Mouse (Mus musculus) NIH3T3 (cell line): ENCODE results near the gene Spg11.
A peak's percentile ranks its signal among the peaks of the same experiment; 100 is the strongest.
"Not testable (repeated sequence)": the region's sequence is repeated elsewhere in the genome, so short reads cannot be mapped to it uniquely, and the experiment has no call there.

Experiments used
- DNase-seq: peaks from one replicate; pipeline ENCODE4 v3.0.0-alpha.2; 2012; ENCODE audit warnings: low read depth

Gene Spg11

GRCm38 (mm10) chr2:122145756-122146155, 27.6 kb upstream of the Spg11 start:
- no peak for DNase-seq

DNA sequence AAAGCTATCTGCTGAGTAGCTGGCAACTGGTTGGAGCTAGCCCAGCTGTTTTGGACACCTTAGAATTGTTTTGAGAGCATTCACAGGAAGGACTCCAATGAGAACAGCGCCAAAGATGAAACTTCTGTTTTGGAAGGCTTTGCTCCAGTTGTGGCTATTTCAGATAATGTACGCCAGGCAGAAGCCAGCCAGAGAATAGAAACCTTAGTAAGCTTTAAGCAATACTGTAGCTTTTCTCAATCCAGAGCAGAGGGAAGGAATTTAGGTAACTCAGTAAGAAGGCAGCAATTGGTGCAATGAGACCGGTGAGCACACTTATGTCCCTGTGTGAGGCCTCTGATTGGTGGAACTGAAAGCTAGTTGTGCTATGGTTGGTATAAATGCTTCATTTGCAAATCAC, 24.9 kb upstream of the Spg11 start:
- DNase-seq, result no peak

DNA sequence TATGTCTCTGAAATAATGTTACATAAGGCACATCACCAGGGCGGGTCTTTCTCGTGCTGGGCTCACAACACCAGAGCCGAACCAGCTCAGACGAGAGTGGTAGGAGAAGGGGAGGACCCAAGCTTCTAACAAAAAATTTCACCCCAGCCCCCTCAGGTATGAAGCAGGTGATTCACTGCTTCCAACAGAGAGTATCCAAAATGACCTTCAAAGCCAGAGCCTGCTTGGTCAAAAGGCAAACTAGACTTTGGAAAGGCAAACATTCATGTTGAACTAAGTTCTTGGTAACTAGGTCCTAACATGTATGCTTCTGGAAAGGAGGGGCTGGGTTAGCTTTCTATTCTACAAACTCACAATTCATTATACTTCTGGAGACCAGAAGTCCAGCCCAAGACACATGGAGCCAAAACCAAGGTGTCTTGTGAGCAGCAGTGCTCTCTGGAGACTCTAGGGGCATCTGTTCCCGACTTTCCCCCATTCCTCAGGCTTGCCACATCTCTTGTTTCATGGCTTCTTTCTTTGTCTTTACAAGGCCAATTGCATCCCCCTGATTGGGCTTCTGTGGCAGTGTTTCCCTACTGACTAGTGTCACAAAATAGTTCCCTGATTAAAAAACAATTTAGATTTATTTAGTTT, 23.3 kb upstream of the Spg11 start:
- DNase-seq, result no peak

DNA sequence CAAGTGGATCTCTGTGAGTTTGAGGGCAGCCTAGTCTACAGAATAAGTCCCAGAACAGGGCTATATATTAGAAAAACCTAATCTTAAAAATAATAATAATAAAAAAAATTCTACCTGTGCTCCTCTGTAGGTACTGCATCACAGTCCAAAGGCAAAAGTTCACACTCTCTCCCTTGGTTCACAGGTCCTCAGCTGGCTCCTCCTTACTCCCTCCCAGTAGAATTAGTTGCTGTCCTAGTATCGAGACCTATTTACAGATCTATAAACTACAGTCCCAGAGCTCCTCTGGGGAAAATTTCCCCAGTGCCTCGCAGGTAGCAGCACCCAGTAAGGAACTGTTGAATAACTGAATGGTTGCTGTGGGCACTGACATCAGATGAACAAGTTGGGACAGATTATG, 22.6 kb upstream of the Spg11 start:
- DNase-seq, result no peak

DNA sequence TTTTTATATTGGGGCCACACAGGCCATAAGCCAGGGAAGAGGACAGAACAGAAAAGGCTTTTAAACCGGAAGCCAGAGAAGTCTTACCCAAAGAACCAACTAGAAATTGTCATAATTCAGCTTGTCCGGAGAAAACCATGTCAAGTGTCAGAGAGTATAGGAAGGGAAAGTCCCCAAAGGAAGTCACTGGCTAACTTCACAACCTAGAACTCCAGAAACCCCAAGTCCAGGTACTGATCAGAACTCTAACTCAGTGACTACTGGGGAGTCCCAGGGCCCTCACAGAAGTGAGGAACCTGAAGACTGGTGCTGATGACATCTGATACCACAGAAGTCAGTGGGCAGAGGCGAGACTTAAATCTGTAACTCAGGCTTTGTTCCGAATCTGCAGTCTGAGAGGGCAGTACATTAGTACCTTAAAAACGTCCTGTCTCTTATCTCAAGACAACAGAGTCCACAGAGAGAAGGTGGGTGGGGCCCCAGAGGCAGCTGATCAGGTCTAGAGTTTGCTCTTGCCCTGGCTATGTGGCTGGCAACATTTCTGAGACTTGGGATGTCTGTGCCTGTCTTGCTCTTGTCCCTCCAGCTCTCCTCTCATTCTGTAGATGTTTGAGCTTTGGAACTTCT, 19.8 kb upstream of the Spg11 start:
- no peak for DNase-seq

DNA sequence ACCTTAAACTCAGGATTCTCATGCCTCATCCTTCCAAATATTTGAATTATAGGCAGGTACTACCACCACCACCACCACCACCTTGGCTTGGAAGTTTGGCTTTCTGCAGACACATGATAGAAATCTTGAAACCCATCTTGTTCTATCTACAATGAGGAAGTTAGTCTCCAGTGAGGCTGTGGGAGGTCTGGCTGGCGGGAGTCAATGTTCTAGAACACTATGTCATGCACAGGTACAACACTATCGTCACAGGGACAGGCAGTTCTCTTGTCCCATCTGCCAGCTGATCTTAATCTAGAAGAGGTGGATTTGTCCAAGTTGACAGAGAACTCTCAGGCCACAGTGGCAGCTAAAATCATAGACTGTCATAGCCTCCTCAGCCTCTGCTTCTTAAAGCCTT, 14.4 kb upstream of the Spg11 start:
- no peak for DNase-seq

GRCm38 (mm10) chr2:122132078-122132477, 13.9 kb upstream of the Spg11 start:
- no peak for DNase-seq

- DNase-seq, result peak; percentile 55
Observed at GRCm38 (mm10) chr2:122127635-122128034, 9.4 kb upstream of the Spg11 start.

- no peak for DNase-seq
Observed at GRCm38 (mm10) chr2:122126765-122127347, 8.7 kb upstream of the Spg11 start.

- no peak for DNase-seq
Observed at GRCm38 (mm10) chr2:122125680-122126572, 7.7 kb upstream of the Spg11 start.

- peak; percentile 16 for DNase-seq
Observed at GRCm38 (mm10) chr2:122116888-122117287, 1.3 kb downstream of the Spg11 start.

GRCm38 (mm10) chr2:122109714-122110113, 8.5 kb downstream of the Spg11 start:
- no peak for DNase-seq

DNA sequence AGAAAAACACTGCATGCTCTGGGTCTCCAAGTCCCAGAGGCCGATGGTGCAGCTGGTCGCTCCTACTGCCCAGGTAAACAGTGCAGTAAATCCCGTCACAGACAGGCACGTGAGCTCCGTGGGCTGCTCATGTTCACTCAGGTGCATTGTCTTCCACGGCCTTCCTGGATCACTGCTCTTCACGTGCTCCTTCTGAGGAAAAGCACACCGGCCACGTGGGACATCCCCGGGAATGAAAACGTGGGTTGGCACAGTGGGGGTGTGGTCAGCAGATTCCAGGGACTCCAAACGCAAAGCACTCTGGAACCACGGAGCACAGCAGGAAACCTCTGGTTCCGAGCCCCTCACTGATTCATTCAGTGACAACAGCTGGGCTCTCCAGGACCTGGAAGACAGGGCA, 10.1 kb downstream of the Spg11 start:
- DNase-seq, result no peak

- DNase-seq, result peak; percentile 47
Observed at GRCm38 (mm10) chr2:122102070-122102469, 16.1 kb downstream of the Spg11 start.

GRCm38 (mm10) chr2:122097686-122098085, 20.5 kb downstream of the Spg11 start:
- not testable (repeated sequence) for DNase-seq

- DNase-seq, result no peak
Observed at GRCm38 (mm10) chr2:122093844-122094243, 24.3 kb downstream of the Spg11 start.

DNA sequence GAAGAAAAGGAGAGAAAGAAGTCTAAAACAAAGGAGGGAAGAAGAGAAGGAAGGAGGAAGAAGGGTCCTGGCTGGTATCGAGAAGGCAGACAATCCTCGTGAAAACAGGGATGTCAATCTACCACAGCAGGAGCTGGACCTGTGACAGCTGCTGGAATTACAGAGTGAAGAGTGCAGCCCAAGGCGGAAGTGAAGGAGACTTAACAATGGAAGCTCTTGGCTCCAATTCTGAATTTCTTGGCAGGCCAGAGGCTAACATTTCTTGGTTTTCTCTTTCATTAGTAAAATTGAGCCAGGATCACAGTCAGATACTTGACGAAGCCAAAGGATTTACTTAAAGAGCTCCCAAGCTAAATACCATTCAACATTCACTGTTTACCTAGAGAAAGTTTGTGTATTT, 31.7 kb downstream of the Spg11 start:
- no peak for DNase-seq

GRCm38 (mm10) chr2:122081728-122082456, 36.3 kb downstream of the Spg11 start:
- peak; percentile 19 for DNase-seq

DNA sequence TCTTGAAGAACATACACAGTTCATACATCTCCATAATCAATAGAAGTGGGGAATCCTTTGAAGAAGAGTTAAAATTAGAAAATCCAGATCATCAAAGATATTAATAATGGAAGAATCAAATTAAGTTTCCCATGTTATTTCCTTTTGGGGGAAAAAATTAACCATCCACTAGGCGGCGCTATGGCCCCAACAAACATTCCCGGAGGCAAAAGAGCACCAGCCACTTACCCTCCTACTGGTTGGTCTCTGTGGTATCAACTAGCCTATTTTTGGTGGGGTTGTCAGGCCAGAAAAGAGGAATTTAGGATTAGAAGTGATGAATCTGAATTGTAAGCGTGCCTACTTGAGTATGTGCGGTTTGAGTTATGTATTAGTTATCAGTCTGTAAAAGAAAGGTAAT, 48.3 kb downstream of the Spg11 start:
- DNase-seq, result peak; percentile 82

DNA sequence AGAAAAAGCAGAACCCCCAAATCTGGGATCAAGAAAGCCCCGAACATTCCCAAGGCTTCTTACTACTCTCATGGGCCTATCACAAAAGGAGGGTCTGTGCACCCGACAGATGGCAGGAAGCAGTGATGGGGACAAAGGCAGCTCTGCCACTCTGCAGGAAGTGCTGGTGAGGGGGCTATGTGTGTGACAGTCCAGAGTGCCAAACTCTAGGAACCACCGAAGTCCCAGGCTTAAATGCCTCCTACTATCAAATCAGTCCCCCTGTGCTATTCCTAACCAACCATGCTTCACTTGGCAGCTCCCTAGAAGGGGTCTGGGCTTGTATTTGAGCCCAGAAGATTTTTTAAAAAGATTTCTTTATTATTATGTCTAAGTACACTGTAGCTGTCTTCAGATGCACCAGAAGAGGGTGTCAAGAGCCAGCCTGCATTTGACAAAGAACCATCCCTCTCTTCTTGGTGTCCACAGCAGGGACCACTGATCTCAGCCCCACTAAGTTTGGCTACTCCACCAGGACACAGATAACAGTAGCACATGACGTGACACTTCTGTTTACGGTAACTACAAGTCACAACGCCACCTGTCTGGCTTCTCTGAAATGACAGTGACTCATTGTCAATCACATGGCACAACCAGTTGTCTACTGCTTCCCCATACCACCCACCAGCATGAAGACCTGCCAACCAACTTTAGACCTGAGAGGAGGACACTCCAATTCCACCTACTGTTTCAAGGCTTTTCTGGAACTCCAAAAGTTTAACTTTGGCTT, 48.9 kb downstream of the Spg11 start:
- DNase-seq, result no peak

- DNase-seq, result no peak
Observed at GRCm38 (mm10) chr2:122066241-122066640, 51.9 kb downstream of the Spg11 start.
